Mouse (Mus musculus): Measurements from ENCODE around the gene Dhrs1.

DNA sequence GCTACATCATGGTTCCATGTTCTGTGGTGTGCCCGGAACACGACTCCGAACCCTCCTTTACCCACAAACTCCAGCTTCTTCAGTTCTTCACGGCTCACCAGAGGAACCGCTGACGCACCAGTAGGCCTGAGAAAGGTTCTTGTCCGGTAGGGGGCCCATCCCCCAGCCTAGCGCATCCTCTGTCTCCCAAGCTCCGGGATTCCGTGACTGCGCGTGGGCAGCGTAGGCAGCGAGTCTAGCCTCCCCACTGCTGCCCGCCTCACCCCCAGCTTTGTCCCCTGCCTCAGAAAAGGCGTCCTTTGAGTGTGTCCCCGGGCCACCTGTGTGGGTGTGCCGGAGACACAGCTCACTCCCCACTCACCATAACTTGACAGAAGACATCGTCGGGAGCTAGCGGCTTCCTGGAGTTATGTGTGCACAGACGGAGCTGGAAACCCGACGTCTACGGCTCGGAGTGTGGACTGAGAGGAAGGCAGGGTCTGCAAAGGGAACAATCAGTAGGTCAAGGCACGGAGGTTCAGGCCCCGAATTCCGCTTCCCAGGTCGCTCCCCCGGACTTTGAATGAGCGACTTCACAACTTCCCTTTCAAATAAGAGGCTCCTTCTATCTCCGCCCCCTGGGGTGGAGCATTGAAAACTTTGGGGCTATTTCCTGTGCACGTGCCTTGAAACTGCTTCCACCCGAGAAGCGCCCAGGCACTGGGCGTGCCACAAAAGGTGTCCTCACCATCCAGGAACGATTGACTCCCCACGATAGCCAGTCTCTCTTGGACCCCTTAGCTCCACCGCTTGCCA is 43.0 kb upstream of the Dhrs1 start, which contains the start of gene Ripk3:
- TF ChIP-seq CTCF (IDR thresholded peaks at IDR 0.05; ENCODE audit: low read depth) (peak; percentile 41), EP300 (IDR thresholded peaks at IDR 0.05; ENCODE audit: low read depth) (no peak)
